Mouse (Mus musculus) CH12.LX (cell line): ENCODE results near the gene Hlcs. TPM values are rescaled to one million over a fixed set of nuclear protein-coding genes. Genes with fewer than 3 reads are reported as not detected.
"Not testable (repeated sequence)": the region's sequence is repeated elsewhere in the genome, so short reads cannot be mapped to it uniquely, and the experiment has no call there.

ENCODE experiments used
- DNase-seq: peaks from one replicate; pipeline ENCODE4 v3.0.0-alpha.2; 2013; ENCODE audit errors: extremely low read depth
- H3K27ac ChIP-seq: 2 replicates; pipeline ENCODE4 v1.5.1; 2012; ENCODE audit warnings: low read depth, mild to moderate bottlenecking, control low read depth, moderate library complexity; ENCODE audit not compliant: insufficient read depth
- H3K27me3 ChIP-seq: replicated peaks from 2 replicates; pipeline ENCODE3; 2012; ENCODE audit warnings: inconsistent platforms
- H3K36me3 ChIP-seq, 2 experiments: replicated peaks in 1 of 2; 2 replicates each; pipeline versions ENCODE3 to v1.6.1; 2012; ENCODE audit warnings: inconsistent platforms in 1 of 2, low read length in 1 of 2, mild to moderate bottlenecking in 1 of 2, mixed read lengths in 1 of 2, moderate library complexity in 1 of 2; ENCODE audit not compliant: control insufficient read depth in 1 of 2, insufficient read depth in 1 of 2
- H3K4me1 ChIP-seq, 2 experiments: 2 replicates each; pipeline ENCODE4 v1.6.1; 2012; ENCODE audit warnings: inconsistent platforms in 1 of 2, moderate library complexity in 1 of 2; ENCODE audit not compliant: insufficient read depth in 2 of 2, control insufficient read depth in 1 of 2
- H3K4me2 ChIP-seq: 2 replicates; pipeline ENCODE4 v1.6.1; 2012; ENCODE audit warnings: low read depth, mild to moderate bottlenecking, control low read depth; ENCODE audit not compliant: poor library complexity, insufficient read depth, severe bottlenecking
- H3K4me3 ChIP-seq, 3 experiments: fragments of 150-350 bp in 1 of 3; sonication (generic) in 1 of 3; replicated peaks in 1 of 3; 2 replicates each; pipeline versions ENCODE3 to v1.5.1; 2011 to 2012; ENCODE audit warnings: low read depth in 2 of 3, low read length in 2 of 3, mild to moderate bottlenecking in 2 of 3, moderate library complexity in 2 of 3, control low read depth in 1 of 3, improper control_type of control experiment in 1 of 3, inconsistent platforms in 1 of 3, mixed read lengths in 1 of 3; ENCODE audit not compliant: poor library complexity in 1 of 3
- H3K79me2 ChIP-seq: replicated peaks from 2 replicates; pipeline ENCODE4 v1.6.1; 2012; ENCODE audit warnings: mild to moderate bottlenecking, moderate library complexity; ENCODE audit not compliant: control insufficient read depth, poor library complexity, insufficient read depth, severe bottlenecking; ENCODE audit errors: extremely low read depth
- H3K9ac ChIP-seq: 2 replicates; pipeline ENCODE4 v1.6.1; 2012; ENCODE audit warnings: low read depth, mild to moderate bottlenecking, control low read depth, moderate library complexity; ENCODE audit not compliant: insufficient read depth
- H3K9me3 ChIP-seq: replicated peaks from 2 replicates; pipeline ENCODE3; 2012; ENCODE audit warnings: low read length, inconsistent platforms, mixed read lengths
- BHLHE40 ChIP-seq: IDR thresholded peaks from 2 replicates; pipeline ENCODE4 v1.6.1; 2011; ENCODE audit warnings: mild to moderate bottlenecking, low read depth, low read length, improper control_type of control experiment
- CHD1 ChIP-seq: IDR thresholded peaks from 2 replicates; pipeline ENCODE4 v1.6.1; 2012; ENCODE audit warnings: low read depth, low read length, improper control_type of control experiment, inconsistent platforms
- CTCF ChIP-seq, 2 experiments: IDR thresholded peaks in 1 of 2; conservative IDR thresholded peaks in 1 of 2; 2 replicates each; pipeline ENCODE4 v1.5.1; 2011 to 2012; ENCODE audit warnings: low read depth in 2 of 2, low read length in 2 of 2, improper control_type of control experiment in 1 of 2, inconsistent platforms in 1 of 2, mild to moderate bottlenecking in 1 of 2, moderate library complexity in 1 of 2
- ELF1 ChIP-seq: IDR thresholded peaks from 2 replicates; pipeline ENCODE4 v1.6.1; 2014; ENCODE audit warnings: low read depth, mild to moderate bottlenecking, inconsistent platforms, low read length, improper control_type of control experiment
- ETS1 ChIP-seq: conservative IDR thresholded peaks from 2 replicates; pipeline ENCODE4 v1.6.1; 2012; ENCODE audit warnings: low read depth, mild to moderate bottlenecking, inconsistent platforms, low read length, improper control_type of control experiment, moderate library complexity
- HCFC1 ChIP-seq: IDR thresholded peaks from 2 replicates; pipeline ENCODE4 v1.6.1; 2012; ENCODE audit warnings: low read depth, mild to moderate bottlenecking, inconsistent platforms, low read length, improper control_type of control experiment
- IRF4 ChIP-seq: IDR thresholded peaks from 2 replicates; pipeline ENCODE4 v1.6.1; 2014; ENCODE audit warnings: low read depth, mild to moderate bottlenecking, inconsistent platforms, low read length, improper control_type of control experiment
- KAT2A ChIP-seq: IDR thresholded peaks from 2 replicates; pipeline ENCODE4 v1.6.1; 2012; ENCODE audit warnings: low read length, improper control_type of control experiment, inconsistent platforms; ENCODE audit not compliant: insufficient replicate concordance
- MAFK ChIP-seq: IDR thresholded peaks from 2 replicates; pipeline ENCODE4 v1.6.1; 2011; ENCODE audit warnings: low read length, improper control_type of control experiment; ENCODE audit not compliant: insufficient replicate concordance
- MAX ChIP-seq: IDR thresholded peaks from 2 replicates; pipeline ENCODE4 v1.6.1; 2011; ENCODE audit warnings: low read length, improper control_type of control experiment
- MAZ ChIP-seq: IDR thresholded peaks from 2 replicates; pipeline ENCODE4 v1.6.1; 2012; ENCODE audit warnings: low read depth, mild to moderate bottlenecking, inconsistent platforms, low read length, improper control_type of control experiment, moderate library complexity
- MEF2A ChIP-seq: IDR thresholded peaks from 2 replicates; pipeline ENCODE4 v1.6.1; 2014; ENCODE audit warnings: low read depth, mild to moderate bottlenecking, inconsistent platforms, low read length, improper control_type of control experiment, borderline replicate concordance
- MXI1 ChIP-seq: IDR thresholded peaks from 2 replicates; pipeline ENCODE4 v1.6.1; 2011; ENCODE audit warnings: mild to moderate bottlenecking, low read depth, low read length, improper control_type of control experiment
- MYC ChIP-seq: IDR thresholded peaks from 2 replicates; pipeline ENCODE4 v1.6.1; 2011; ENCODE audit warnings: low read depth, mild to moderate bottlenecking, improper control_type of control experiment, low read length
- NELFE ChIP-seq: IDR thresholded peaks from 2 replicates; pipeline ENCODE4 v1.6.1; 2011; ENCODE audit warnings: low read depth, low read length, improper control_type of control experiment
- NRF1 ChIP-seq: IDR thresholded peaks from 2 replicates; pipeline ENCODE4 v1.6.1; 2014; ENCODE audit warnings: low read depth, mild to moderate bottlenecking, inconsistent platforms, low read length, improper control_type of control experiment, moderate library complexity
- POLR2A ChIP-seq: IDR thresholded peaks from 2 replicates; pipeline ENCODE4 v1.6.1; 2011; ENCODE audit warnings: low read depth, mild to moderate bottlenecking, improper control_type of control experiment, low read length
- RAD21 ChIP-seq: IDR thresholded peaks from 2 replicates; pipeline ENCODE4 v1.6.1; 2011; ENCODE audit warnings: low read depth, mild to moderate bottlenecking, low read length, improper control_type of control experiment, moderate library complexity
- RCOR1 ChIP-seq: conservative IDR thresholded peaks from 2 replicates; pipeline ENCODE4 v1.6.1; 2012; ENCODE audit warnings: low read depth, mild to moderate bottlenecking, inconsistent platforms, low read length, improper control_type of control experiment
- SIN3A ChIP-seq: IDR thresholded peaks from 2 replicates; pipeline ENCODE4 v1.6.1; 2012; ENCODE audit warnings: low read length, improper control_type of control experiment, inconsistent platforms
- SMC3 ChIP-seq: IDR thresholded peaks from 2 replicates; pipeline ENCODE4 v1.6.1; 2011; ENCODE audit warnings: low read depth, low read length, improper control_type of control experiment
- TBP ChIP-seq: conservative IDR thresholded peaks from 2 replicates; pipeline ENCODE4 v1.6.1; 2011; ENCODE audit warnings: low read depth, low read length, improper control_type of control experiment
- TCF12 ChIP-seq: IDR thresholded peaks from 2 replicates; pipeline ENCODE4 v1.6.1; 2014; ENCODE audit warnings: low read depth, mild to moderate bottlenecking, inconsistent platforms, low read length, improper control_type of control experiment
- dilution Hi-C: fragments of 300-500 bp; cut with MboI; formaldehyde crosslinking; loops from 2 replicates; pipeline ENCODE4 v1.14.3; 2020; ENCODE audit warnings: low sequenced_read_pairs; ENCODE audit not compliant: extremely low pct_unique_long_range_greater_than_20kb, extremely low pct_ligation_motif_present
- in situ Hi-C: fragments of 300-500 bp; cut with MboI; formaldehyde crosslinking; loops from 3 replicates; pipeline ENCODE4 v1.14.3; 2019; ENCODE audit warnings: low sequenced_read_pairs, low pct_ligation_motif_present, low pct_unique_long_range_greater_than_20kb, mixed read lengths
- polyA plus RNA-seq: library from polyadenylated mRNA; unstranded; fragments of >175 nt; gene quantifications from 2 replicates; pipeline ENCODE4 v1.2.1, GENCODE M21; 2012; ENCODE audit warnings: low read depth; ENCODE audit not compliant: insufficient read length
- total RNA-seq, 2 experiments: library from RNA; depleted of rRNA; stranded (reverse); fragments of 300-350 nt in 1 of 2; fragments of >200 nt in 1 of 2; gene quantifications; 2 replicates each; pipeline ENCODE4 v1.2.3; 2012 to 2014

Hlcs gene
- total and polyA plus RNA-seq, 3 experiments = 5.3 to 12.5 (median 9.4) TPM

DNA sequence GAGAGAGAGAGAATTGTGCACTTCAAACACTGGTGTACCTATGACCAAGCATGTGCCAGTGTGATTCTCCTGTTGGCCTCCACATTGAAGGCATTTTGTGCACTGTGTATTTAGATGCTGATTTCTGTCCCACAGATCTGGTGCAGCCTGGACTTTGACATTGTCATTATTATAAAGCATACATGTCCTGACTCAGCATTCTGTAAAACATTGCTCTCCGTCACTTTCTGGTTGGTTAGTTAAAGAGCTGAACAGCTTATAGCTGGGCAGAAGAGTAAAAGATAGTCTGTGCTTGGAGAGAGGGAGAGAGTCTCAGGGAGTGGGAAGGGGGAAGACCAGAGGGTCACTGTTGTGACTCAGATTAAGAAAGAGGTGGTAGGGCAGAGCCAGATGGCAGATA, 32.4 kb upstream of the Hlcs start:
- peaks cover 7% of the 10 kb centered on the region for H3K79me2 ChIP-seq
- in situ Hi-C loops = no loop called here
- peak; percentile 82 for TF ChIP-seq MAFK
- TF ChIP-seq IRF4 = peak; percentile 51; the same call in 1 of the 2 replicates
- no peak for TF ChIP-seq BHLHE40
- TF ChIP-seq, all 38 proteins: peak for 2
- no peak for DNase-seq
- Histone ChIP-seq H3K4me1 (peaks cover 14 to 17% of the 10 kb centered on the region in 2 experiments), H3K9ac (no peak overlapping the region), H3K27me3 (no peaks in the 10 kb centered on the region), H3K4me2 (no peak overlapping the region), H3K36me3 (peaks cover 30 to 40% of the 10 kb centered on the region in 2 experiments), H3K27ac (no peak overlapping the region), H3K9me3 (no peaks in the 10 kb centered on the region), H3K4me3 (no peak overlapping the region)
- dilution Hi-C loops = no loop called here

GRCm38 (mm10) chr16:94339164-94340160, 26.1 kb upstream of the Hlcs start:
- H3K36me3 ChIP-seq = peaks cover 27 to 47% of the 10 kb centered on the region in 2 experiments
- H3K9me3 ChIP-seq, dilution Hi-C loops, H3K27me3 ChIP-seq, in situ Hi-C loops: not testable (repeated sequence)
- peak overlapping the region; percentile 76 for H3K27ac ChIP-seq
- TF ChIP-seq MEF2A = peak; percentile 32; the same call in 1 of the 2 replicates
- peak; percentile 89 for TF ChIP-seq IRF4
- peak; percentile 47 for TF ChIP-seq SMC3
- peak; percentile 29 for TF ChIP-seq BHLHE40
- TF ChIP-seq POLR2A = peak; percentile 72
- peak; percentile 70 for TF ChIP-seq NRF1
- TF ChIP-seq NELFE = peak; percentile 21; the same call in 1 of the 2 replicates
- peak; percentile 85 for TF ChIP-seq MAX
- 0 out of 2 replicates have a peak, but pooled peaks have one; percentile 52 for TF ChIP-seq CHD1
- peak; percentile 33; the same call in 1 of the 2 replicates for TF ChIP-seq MAZ
- peak; percentile 94 for TF ChIP-seq SIN3A
- TF ChIP-seq KAT2A = 0 out of 2 replicates have a peak, but pooled peaks have one; percentile 52
- peak; percentile 83 for TF ChIP-seq TBP
- peak; percentile 92 for TF ChIP-seq MYC
- peak; percentile 69 for TF ChIP-seq TCF12
- peak; percentile 32 to 64; a peak in 3 of 4 replicates for TF ChIP-seq CTCF (conservative IDR thresholded peaks at IDR 0.05 in 1 of 2, IDR thresholded peaks at IDR 0.05 in 1 of 2; ENCODE audit: low read depth in 2 of 2, low read length in 2 of 2)
- 0 out of 2 replicates have a peak, but pooled peaks have one; percentile 46 for TF ChIP-seq ELF1
- peak; percentile 55 for TF ChIP-seq MXI1
- 0 out of 2 replicates have a peak, but pooled peaks have one; percentile 61 for TF ChIP-seq RCOR1
- peak; percentile 28 for TF ChIP-seq RAD21
- TF ChIP-seq HCFC1 = peak; percentile 75
- TF ChIP-seq ETS1 = peak; percentile 96
- H3K4me1 ChIP-seq = peaks cover 12 to 28% of the 10 kb centered on the region in 2 experiments
- peak overlapping the region; percentile 63 for H3K4me2 ChIP-seq
- H3K9ac ChIP-seq = peak overlapping the region; percentile 93
- H3K79me2 ChIP-seq = peaks cover 14% of the 10 kb centered on the region
- peak overlapping the region; percentile 64 to 90 (median 74) for H3K4me3 ChIP-seq
- DNase-seq = peak; percentile 98
